Mouse (Mus musculus): ENCODE results near the gene Osbpl7. TPM values are rescaled to one million over a fixed set of nuclear protein-coding genes. Genes with fewer than 3 reads are reported as not detected.

The Osbpl7 gene
- total and polyA plus RNA-seq, 3 experiments = 7.4 to 24.4 (median 17.6) TPM

DNA sequence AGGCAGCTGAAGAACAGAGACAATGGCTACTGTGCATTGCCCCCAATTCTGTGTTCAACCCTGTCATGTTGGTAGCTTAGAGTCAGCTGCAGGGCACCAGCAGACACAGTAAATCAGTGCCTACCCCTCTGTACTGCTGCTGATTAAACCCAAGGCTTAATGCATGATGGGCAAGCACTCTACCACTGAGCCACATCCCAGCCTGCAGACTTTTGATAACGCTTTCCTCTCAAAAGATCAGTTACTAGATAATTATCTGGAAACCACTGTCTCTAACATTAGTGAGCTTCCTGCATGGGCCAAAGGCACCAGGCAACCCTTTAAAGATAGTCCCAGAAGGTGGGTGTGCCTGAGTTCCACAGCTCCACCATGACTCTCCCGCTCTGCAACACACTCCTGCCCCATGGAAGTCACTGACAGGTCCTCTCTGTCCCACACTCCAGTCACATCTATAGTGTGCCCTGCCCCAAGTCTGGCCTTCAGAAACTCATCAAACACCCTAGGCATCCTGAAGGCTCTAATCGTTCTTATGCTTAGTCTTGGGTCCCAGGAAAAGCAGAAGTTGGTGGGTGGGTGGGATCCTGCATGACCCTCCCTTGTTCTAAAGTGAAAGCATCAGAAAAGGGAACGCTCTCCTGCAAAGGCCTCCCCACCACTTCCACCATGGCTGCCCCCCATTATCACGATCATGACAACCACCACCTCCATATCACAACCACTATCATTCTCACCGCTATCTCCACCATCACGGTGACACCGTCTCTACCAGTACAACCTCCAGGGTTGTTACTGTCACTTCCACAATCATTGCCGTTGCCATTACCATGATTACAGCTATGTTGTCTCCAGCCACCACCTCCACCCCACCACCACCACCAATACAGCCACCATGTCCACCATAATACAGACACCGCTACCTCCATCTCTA lies 53.0 kb downstream of the Osbpl7 start:
- in situ Hi-C loops (cut with MboI; ENCODE audit: low pct_ligation_motif_present, low pct_unique_long_range_greater_than_20kb, low sequenced_read_pairs) (no loop called here), dilution Hi-C loops (cut with MboI; ENCODE audit: extremely low pct_ligation_motif_present, extremely low pct_unique_long_range_greater_than_20kb, low sequenced_read_pairs) (no loop called here)
- Histone ChIP-seq H3K79me2 (replicated peaks; ENCODE audit: control insufficient read depth, extremely low read depth, insufficient read depth, poor library complexity, severe bottlenecking) (no peaks in the 10 kb centered on the region), H3K27ac (ENCODE audit: insufficient read depth, low read depth) (no peak overlapping the region), H3K27me3 (replicated peaks) (peaks cover 21% of the 10 kb centered on the region), H3K36me3 (replicated peaks in 1 of 2; ENCODE audit: control insufficient read depth in 1 of 2, insufficient read depth in 1 of 2, low read length in 1 of 2) (no peaks in the 10 kb centered on the region), H3K4me1 (ENCODE audit: control insufficient read depth in 1 of 2, insufficient read depth in 2 of 2) (peaks cover 4 to 6% of the 10 kb centered on the region in 2 experiments), H3K9ac (ENCODE audit: insufficient read depth, low read depth) (no peak overlapping the region), H3K4me2 (ENCODE audit: insufficient read depth, low read depth, poor library complexity, severe bottlenecking) (no peak overlapping the region), H3K9me3 (replicated peaks; ENCODE audit: low read length) (no peaks in the 10 kb centered on the region), H3K4me3 (replicated peaks in 1 of 3; ENCODE audit: low read depth in 2 of 3, low read length in 2 of 3, poor library complexity in 1 of 3) (no peak overlapping the region)
- TF ChIP-seq POLR2A (IDR thresholded peaks at IDR 0.05; ENCODE audit: low read depth, low read length) (no peak), HCFC1 (IDR thresholded peaks at IDR 0.05; ENCODE audit: low read depth, low read length) (no peak), NELFE (IDR thresholded peaks at IDR 0.05; ENCODE audit: low read depth, low read length) (no peak), ZKSCAN1 (IDR thresholded peaks at IDR 0.05; ENCODE audit: borderline replicate concordance, low read depth, low read length) (no peak)
- DNase-seq (ENCODE audit: extremely low read depth) = no peak

DNA sequence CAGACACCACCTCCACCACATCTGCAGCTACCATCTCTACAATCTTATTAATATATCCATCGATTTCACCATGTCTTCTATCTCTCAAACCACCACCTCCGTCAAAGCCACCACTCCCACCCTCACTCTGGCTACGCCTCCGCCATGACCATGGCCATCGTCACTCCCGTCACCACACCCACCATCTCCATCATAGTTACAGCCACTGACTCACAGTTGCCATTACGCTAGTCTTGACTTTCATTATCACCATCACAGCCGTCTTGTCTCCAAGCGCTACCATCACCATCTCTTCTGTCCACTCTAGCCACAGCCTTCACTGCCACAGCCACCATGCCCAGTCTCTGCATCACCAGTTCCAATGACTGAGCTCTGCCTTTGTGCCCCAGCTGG lies 53.7 kb downstream of the Osbpl7 start:
- no peak overlapping the region for H3K27ac ChIP-seq (ENCODE audit: insufficient read depth, low read depth)
- H3K9ac ChIP-seq (ENCODE audit: insufficient read depth, low read depth) = no peak overlapping the region
- no peaks in the 10 kb centered on the region for H3K9me3 ChIP-seq (replicated peaks; ENCODE audit: low read length)
- H3K4me2 ChIP-seq (ENCODE audit: insufficient read depth, low read depth, poor library complexity, severe bottlenecking) = no peak overlapping the region
- in situ Hi-C loops (cut with MboI; ENCODE audit: low pct_ligation_motif_present, low pct_unique_long_range_greater_than_20kb, low sequenced_read_pairs) = no loop called here
- no peaks in the 10 kb centered on the region for H3K36me3 ChIP-seq (replicated peaks in 1 of 2; ENCODE audit: control insufficient read depth in 1 of 2, insufficient read depth in 1 of 2, low read length in 1 of 2)
- DNase-seq (ENCODE audit: extremely low read depth) = no peak
- H3K4me3 ChIP-seq (replicated peaks in 1 of 3; ENCODE audit: low read depth in 2 of 3, low read length in 2 of 3, poor library complexity in 1 of 3) = no peak overlapping the region
- peaks cover 15% of the 10 kb centered on the region for H3K27me3 ChIP-seq (replicated peaks)
- no peaks in the 10 kb centered on the region for H3K79me2 ChIP-seq (replicated peaks; ENCODE audit: control insufficient read depth, extremely low read depth, insufficient read depth, poor library complexity, severe bottlenecking)
- dilution Hi-C loops (cut with MboI; ENCODE audit: extremely low pct_ligation_motif_present, extremely low pct_unique_long_range_greater_than_20kb, low sequenced_read_pairs) = no loop called here
- peaks cover 4 to 6% of the 10 kb centered on the region in 2 experiments for H3K4me1 ChIP-seq (ENCODE audit: control insufficient read depth in 1 of 2, insufficient read depth in 2 of 2)
- TF ChIP-seq ELF1 (IDR thresholded peaks at IDR 0.05; ENCODE audit: low read depth, low read length) = no peak
- peak; percentile 35; the same call in 1 of the 2 replicates for TF ChIP-seq JUN (IDR thresholded peaks at IDR 0.05; ENCODE audit: insufficient read depth, low read depth, low read length)

DNA sequence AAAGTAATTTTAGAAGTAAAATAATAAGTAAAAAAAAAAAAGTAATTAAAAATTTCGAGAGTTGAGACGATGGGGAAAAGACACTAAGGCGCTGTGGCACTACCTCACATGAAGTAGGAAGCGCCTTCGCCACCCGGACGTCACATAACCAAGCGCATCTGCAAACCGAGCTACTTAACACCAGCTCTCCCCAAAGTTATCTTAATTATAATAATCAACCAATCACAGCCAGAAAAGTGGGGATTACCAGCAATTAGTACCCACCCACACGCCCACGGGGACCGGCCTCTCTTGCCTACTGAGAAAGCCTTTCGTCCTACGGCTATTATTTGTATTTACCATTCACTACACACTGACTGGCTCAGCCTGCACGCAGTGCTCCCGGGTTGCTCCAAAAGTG lies 58.5 kb downstream of the Osbpl7 start:
- DNase-seq (ENCODE audit: extremely low read depth) = no peak
- Histone ChIP-seq H3K4me1 (ENCODE audit: control insufficient read depth in 1 of 2, insufficient read depth in 2 of 2) (peaks cover 4 to 6% of the 10 kb centered on the region in 2 experiments), H3K36me3 (replicated peaks in 1 of 2; ENCODE audit: control insufficient read depth in 1 of 2, insufficient read depth in 1 of 2, low read length in 1 of 2) (no peaks in the 10 kb centered on the region), H3K27ac (ENCODE audit: insufficient read depth, low read depth) (no peak overlapping the region), H3K79me2 (replicated peaks; ENCODE audit: control insufficient read depth, extremely low read depth, insufficient read depth, poor library complexity, severe bottlenecking) (no peaks in the 10 kb centered on the region), H3K4me3 (replicated peaks in 1 of 3; ENCODE audit: low read depth in 2 of 3, low read length in 2 of 3, poor library complexity in 1 of 3) (no peak overlapping the region), H3K9me3 (replicated peaks; ENCODE audit: low read length) (no peaks in the 10 kb centered on the region), H3K4me2 (ENCODE audit: insufficient read depth, low read depth, poor library complexity, severe bottlenecking) (no peak overlapping the region), H3K27me3 (replicated peaks) (no peaks in the 10 kb centered on the region), H3K9ac (ENCODE audit: insufficient read depth, low read depth) (no peak overlapping the region)
- dilution Hi-C loops (cut with MboI; ENCODE audit: extremely low pct_ligation_motif_present, extremely low pct_unique_long_range_greater_than_20kb, low sequenced_read_pairs) (no loop called here), in situ Hi-C loops (cut with MboI; ENCODE audit: low pct_ligation_motif_present, low pct_unique_long_range_greater_than_20kb, low sequenced_read_pairs) (no loop called here)
- no peak for TF ChIP-seq TBP (conservative IDR thresholded peaks at IDR 0.05; ENCODE audit: low read depth, low read length)
- TF ChIP-seq EP300 (IDR thresholded peaks at IDR 0.05; ENCODE audit: low read length) = no peak
- TF ChIP-seq NELFE (IDR thresholded peaks at IDR 0.05; ENCODE audit: low read depth, low read length) = no peak
- TF ChIP-seq NRF1 (IDR thresholded peaks at IDR 0.05; ENCODE audit: low read depth, low read length) = no peak
- TF ChIP-seq MXI1 (IDR thresholded peaks at IDR 0.05; ENCODE audit: low read depth, low read length) = no peak
- TF ChIP-seq JUND (conservative IDR thresholded peaks at IDR 0.05; ENCODE audit: low read depth, low read length) = no peak
- TF ChIP-seq SIN3A (IDR thresholded peaks at IDR 0.05; ENCODE audit: low read length) = no peak
- TF ChIP-seq CHD2 (IDR thresholded peaks at IDR 0.05; ENCODE audit: low read length) = no peak
- TF ChIP-seq ELF1 (IDR thresholded peaks at IDR 0.05; ENCODE audit: low read depth, low read length) = no peak
- no peak for TF ChIP-seq HCFC1 (IDR thresholded peaks at IDR 0.05; ENCODE audit: low read depth, low read length)
- no peak for TF ChIP-seq CTCF (conservative IDR thresholded peaks at IDR 0.05 in 1 of 2, IDR thresholded peaks at IDR 0.05 in 1 of 2; ENCODE audit: low read depth in 2 of 2, low read length in 2 of 2)
- no peak for TF ChIP-seq TCF12 (IDR thresholded peaks at IDR 0.05; ENCODE audit: low read depth, low read length)
- no peak for TF ChIP-seq ZKSCAN1 (IDR thresholded peaks at IDR 0.05; ENCODE audit: borderline replicate concordance, low read depth, low read length)
- TF ChIP-seq CHD1 (IDR thresholded peaks at IDR 0.05; ENCODE audit: low read depth, low read length) = no peak

Data from CH12.LX (cell line).